Mouse (Mus musculus): ENCODE measurements at regions not wholly inside any gene's neighbourhood (a gene's known extent, or its start where the extent isn't known, plus 50 kb on each side); places are given as distances from the start of the nearest gene placed in this dataset.

DNA sequence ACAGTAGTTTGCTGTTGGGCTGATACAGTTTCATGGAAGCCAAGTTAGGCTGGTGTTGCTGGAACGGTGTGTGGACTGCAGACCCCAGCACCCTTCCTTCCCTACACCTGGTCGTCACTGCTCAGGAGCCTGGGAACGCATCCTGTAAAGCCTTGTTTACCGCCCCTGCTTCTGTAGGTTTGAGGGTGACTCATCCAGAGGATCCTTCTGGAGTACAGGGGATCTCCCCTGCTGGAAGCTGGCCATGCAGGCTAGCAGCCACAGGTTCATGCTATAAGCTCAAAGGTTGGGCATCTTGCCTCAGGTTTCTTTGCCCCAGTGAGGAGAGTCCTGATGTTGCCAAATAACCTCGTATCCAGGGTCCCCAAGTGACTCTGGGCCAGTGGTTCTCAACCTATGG lies 86.2 kb upstream of the Gpc1 start:
- H3K27me3 ChIP-seq (ENCODE audit: low read depth, poor library complexity, severe bottlenecking): 0 out of 2 replicates have a peak, but pooled peaks cover 1% of the 10 kb centered on the region

DNA sequence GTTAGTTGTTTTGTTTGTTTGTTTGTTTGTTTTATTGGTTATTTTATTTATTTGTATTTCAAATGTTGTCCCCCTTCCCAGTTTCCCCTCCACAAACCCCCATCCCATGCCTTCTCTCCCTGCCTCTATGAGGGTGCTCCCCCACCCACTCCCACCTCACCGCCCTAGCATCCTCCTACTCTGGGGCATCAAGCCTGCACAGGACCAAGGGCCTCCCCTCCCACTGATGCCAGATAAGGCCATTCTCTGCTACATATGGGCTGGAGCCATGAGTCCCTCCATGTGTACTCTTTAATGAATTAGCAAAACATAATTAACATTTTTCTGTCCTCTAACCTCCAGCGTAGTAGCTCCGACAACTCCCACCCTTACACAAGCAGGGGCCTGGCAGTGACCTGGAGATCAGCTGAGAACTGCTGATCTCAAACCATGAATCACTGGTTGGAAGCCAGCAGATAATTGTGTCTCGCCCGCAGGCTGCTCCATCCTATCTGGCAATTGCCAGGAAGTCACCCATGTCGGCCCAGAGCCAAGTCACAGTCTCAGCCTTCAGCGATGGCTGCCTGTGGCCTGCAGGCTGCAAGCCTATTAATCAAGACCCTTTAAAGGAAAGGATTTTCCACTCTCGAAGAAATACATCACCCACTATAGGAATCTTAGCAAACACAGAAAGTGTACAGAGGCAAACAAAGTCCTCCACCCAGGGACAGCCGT lies 86.8 kb upstream of the Gpc1 start:
- no peaks in the 10 kb centered on the region for H3K36me3 ChIP-seq
- peaks cover 5% of the 10 kb centered on the region; the same call in 1 of the 2 replicates for H3K4me1 ChIP-seq
- H3K9me3 ChIP-seq (replicated peaks): no peaks in the 10 kb centered on the region
- 0 out of 2 replicates have a peak, but pooled peaks cover 4% of the 10 kb centered on the region for H3K27me3 ChIP-seq (ENCODE audit: low read depth, poor library complexity, severe bottlenecking)
- H3K4me3 ChIP-seq: no peak overlapping the region
- no peak overlapping the region for H3K27ac ChIP-seq (replicated peaks)
- DNase-seq (ENCODE audit: low spot score): no peak
- 88% methylated on average over 9 of the region's 9 CpGs for WGBS

More for the DNA sequence above, 86.2 kb upstream of the Gpc1 start:
- DNase-seq (ENCODE audit: low spot score): no peak
- Histone ChIP-seq H3K9me3 (replicated peaks) (no peaks in the 10 kb centered on the region), H3K36me3 (no peaks in the 10 kb centered on the region), H3K4me1 (peaks cover 5% of the 10 kb centered on the region; the same call in 1 of the 2 replicates), H3K27ac (replicated peaks) (no peak overlapping the region), H3K4me3 (no peak overlapping the region)
- WGBS: 91% methylated on average over 5 of the region's 5 CpGs

DNA sequence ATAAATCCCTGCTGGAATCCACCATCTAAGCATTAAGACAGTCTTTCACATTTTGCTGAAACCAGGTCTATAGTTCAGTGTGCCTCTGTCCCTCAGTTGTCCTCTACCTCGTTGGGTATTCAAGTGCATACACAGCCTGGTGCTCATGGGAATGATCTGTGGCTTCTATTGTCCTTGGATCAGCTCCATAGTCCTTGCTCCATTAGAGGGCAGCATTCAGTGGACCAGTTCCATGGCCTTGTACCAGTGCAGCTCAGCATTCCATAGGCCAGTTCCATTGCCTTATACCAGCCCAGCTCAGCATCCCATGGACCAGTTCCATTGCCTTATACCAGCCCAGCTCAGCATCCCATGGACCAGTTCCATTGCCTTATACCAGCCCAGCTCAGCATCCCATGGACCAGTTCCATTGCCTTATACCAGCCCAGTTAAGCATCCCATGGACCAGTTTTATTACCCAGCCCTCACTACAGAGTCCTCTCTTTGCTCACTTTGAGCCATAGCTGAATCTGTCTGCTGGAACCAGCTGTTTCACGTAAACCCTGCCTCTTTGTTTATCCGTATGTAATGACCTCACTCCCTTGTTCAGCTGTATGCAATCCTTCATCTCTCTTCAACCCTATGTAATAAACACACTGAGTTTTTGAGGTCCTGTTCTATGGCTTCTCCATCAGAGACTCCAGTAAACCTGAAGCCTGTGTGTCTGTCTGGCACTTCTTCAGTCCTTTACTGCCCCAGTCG lies 88.4 kb upstream of the Gpc1 start:
- Histone ChIP-seq H3K4me1 (peaks cover 11% of the 10 kb centered on the region), H3K4me3 (no peak overlapping the region), H3K27ac (replicated peaks) (no peak overlapping the region), H3K36me3 (no peaks in the 10 kb centered on the region), H3K9me3 (replicated peaks) (no peaks in the 10 kb centered on the region), H3K27me3 (ENCODE audit: low read depth, poor library complexity, severe bottlenecking) (peaks cover 8% of the 10 kb centered on the region; the same call in 1 of the 2 replicates)
- WGBS: 80% methylated on average over 4 of the region's 4 CpGs
- no peak for DNase-seq (ENCODE audit: low spot score)

DNA sequence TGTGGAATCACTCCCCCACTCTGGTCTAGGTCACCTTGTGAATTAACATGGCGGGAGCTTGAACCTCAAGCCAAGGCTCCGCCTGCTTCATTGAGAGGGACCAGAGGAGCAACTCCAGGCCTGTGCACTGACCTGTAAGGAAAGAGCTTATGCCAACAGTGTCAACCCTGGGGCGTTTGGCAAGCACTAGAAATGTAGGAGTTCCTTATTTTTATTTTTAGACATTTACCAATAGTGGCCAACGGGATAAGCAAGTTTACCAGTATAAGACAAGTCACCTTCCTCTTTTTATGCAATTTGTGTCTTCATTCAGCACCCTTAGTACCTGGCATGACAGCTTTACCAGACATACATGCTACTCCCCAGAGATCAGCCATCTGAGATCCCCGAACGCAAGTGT lies 89.1 kb upstream of the Gpc1 start:
- H3K27ac ChIP-seq (replicated peaks): no peak overlapping the region
- DNase-seq (ENCODE audit: low spot score): no peak
- WGBS: 84% methylated on average over 6 of the region's 6 CpGs
- no peak overlapping the region for H3K4me3 ChIP-seq
- peaks cover 8% of the 10 kb centered on the region; the same call in 1 of the 2 replicates for H3K27me3 ChIP-seq (ENCODE audit: low read depth, poor library complexity, severe bottlenecking)
- peaks cover 19% of the 10 kb centered on the region for H3K4me1 ChIP-seq
- no peaks in the 10 kb centered on the region for H3K9me3 ChIP-seq (replicated peaks)
- no peaks in the 10 kb centered on the region for H3K36me3 ChIP-seq

DNA sequence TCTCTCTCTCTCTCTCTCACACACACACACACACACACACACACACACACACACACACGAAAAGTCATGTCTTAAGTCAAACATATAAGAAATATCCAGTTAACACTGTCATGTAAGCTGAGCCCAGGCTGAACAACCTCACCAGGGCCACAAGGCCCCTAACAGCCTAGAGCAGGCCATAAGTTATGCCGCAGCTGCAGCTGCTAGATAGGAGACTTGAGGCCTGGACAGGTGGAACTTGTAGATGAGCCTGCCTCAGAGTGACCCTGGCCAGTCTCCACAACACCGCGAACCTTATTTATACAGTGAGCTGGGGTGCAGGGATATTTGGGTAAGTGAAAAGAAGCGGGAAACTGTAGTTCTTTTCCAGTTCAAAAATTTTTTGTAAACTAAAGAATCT lies 90.4 kb upstream of the Gpc1 start:
- WGBS: 95% methylated on average over 5 of the region's 5 CpGs
- H3K27me3 ChIP-seq (ENCODE audit: low read depth, poor library complexity, severe bottlenecking): peaks cover 11% of the 10 kb centered on the region; the same call in 1 of the 2 replicates
- no peaks in the 10 kb centered on the region for H3K36me3 ChIP-seq
- H3K27ac ChIP-seq (replicated peaks): no peak overlapping the region
- no peak for DNase-seq (ENCODE audit: low spot score)
- H3K9me3 ChIP-seq (replicated peaks): no peaks in the 10 kb centered on the region
- no peak overlapping the region for H3K4me3 ChIP-seq
- peaks cover 20% of the 10 kb centered on the region for H3K4me1 ChIP-seq

DNA sequence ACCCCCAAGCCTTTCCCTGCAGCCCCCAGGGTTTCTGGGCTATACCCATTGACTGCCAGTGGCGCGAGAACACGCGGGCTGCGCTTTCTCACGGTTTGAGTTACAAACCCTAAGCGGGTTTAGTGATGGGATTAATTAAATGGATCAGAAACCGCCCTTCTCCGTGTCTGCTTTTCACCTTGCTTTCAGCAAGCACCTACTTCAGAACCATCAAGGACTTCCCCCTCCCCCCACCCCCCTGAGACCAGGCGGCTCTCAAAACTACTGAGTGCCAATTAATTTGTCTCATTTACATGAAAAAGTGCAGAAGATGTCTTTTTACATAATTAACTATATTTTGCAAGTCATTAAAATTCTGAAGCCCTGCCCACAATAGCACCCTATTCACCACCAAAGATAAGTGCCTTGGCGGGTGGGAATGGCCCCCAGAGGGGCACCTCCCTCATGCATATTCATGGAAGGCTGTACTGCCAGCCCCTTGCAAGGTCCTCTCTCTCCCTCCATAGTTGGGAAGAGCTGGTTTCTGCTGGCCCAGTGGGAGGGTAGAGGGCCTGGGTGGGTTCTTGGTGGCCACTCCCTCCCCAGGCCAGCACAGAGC lies 89.1 kb upstream of the Otos start:
- no peak for DNase-seq (ENCODE audit: low spot score)
- Histone ChIP-seq H3K36me3 (no peaks in the 10 kb centered on the region), H3K4me1 (peaks cover 21% of the 10 kb centered on the region), H3K4me3 (no peak overlapping the region), H3K9me3 (replicated peaks) (no peaks in the 10 kb centered on the region), H3K27ac (replicated peaks) (peak overlapping the region; percentile 46; the same call in 1 of the 2 replicates), H3K27me3 (ENCODE audit: low read depth, poor library complexity, severe bottlenecking) (peaks cover 11% of the 10 kb centered on the region; the same call in 1 of the 2 replicates)
- WGBS: 28% methylated on average over 11 of the region's 11 CpGs

DNA sequence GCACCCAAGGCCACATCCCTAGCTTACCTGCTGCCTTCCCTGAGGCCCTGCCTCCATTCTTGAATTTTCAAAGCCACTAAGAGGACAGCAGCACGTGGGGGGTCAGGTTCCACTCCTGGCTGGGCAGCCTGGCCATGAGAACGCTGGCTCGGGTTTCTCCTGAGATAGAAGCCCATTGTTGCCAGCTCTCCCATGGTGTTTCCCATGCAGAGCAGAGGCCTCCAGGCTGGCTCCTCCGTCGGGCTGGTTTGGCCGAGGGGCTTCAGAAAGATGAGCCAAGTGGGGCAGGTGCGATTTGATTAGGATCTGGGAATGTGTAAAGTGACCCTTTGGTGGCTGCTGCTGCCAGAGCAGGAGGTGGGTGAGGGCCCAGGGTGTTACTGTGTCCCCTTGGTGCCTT lies 87.8 kb upstream of the Otos start:
- Histone ChIP-seq H3K27ac (replicated peaks) (peak overlapping the region; percentile 14; the same call in 1 of the 2 replicates), H3K4me3 (no peak overlapping the region), H3K4me1 (peaks cover 18% of the 10 kb centered on the region), H3K27me3 (ENCODE audit: low read depth, poor library complexity, severe bottlenecking) (peaks cover 11% of the 10 kb centered on the region; the same call in 1 of the 2 replicates), H3K36me3 (no peaks in the 10 kb centered on the region), H3K9me3 (replicated peaks) (no peaks in the 10 kb centered on the region)
- 58% methylated on average over 7 of the region's 7 CpGs for WGBS
- DNase-seq (ENCODE audit: low spot score): no peak

DNA sequence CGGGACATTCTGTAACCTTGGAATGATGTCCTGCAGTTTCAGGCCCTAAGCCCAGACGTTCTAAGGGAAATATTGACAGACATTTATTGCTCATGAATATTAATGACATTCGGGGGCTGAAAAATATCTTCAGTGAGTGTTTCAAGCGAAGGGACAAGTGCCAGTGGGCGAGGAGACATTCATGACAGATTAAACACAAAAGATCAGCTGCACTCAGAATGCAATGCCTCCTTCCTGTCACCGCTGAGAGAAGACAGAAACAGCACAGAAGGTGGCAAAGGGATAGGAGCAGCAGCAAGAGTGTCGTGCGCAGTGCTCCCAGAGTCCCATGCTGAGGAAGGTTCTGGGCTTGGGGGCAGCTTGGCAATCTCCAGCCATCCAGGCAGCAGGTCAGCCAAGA lies 85.1 kb upstream of the Otos start:
- peaks cover 18% of the 10 kb centered on the region for H3K4me1 ChIP-seq
- no peak for DNase-seq (ENCODE audit: low spot score)
- no peak overlapping the region for H3K4me3 ChIP-seq
- H3K36me3 ChIP-seq: no peaks in the 10 kb centered on the region
- H3K27ac ChIP-seq (replicated peaks): no peak overlapping the region
- WGBS: 74% methylated on average over 8 of the region's 8 CpGs
- no peaks in the 10 kb centered on the region for H3K9me3 ChIP-seq (replicated peaks)
- peaks cover 3% of the 10 kb centered on the region; the same call in 1 of the 2 replicates for H3K27me3 ChIP-seq (ENCODE audit: low read depth, poor library complexity, severe bottlenecking)

DNA sequence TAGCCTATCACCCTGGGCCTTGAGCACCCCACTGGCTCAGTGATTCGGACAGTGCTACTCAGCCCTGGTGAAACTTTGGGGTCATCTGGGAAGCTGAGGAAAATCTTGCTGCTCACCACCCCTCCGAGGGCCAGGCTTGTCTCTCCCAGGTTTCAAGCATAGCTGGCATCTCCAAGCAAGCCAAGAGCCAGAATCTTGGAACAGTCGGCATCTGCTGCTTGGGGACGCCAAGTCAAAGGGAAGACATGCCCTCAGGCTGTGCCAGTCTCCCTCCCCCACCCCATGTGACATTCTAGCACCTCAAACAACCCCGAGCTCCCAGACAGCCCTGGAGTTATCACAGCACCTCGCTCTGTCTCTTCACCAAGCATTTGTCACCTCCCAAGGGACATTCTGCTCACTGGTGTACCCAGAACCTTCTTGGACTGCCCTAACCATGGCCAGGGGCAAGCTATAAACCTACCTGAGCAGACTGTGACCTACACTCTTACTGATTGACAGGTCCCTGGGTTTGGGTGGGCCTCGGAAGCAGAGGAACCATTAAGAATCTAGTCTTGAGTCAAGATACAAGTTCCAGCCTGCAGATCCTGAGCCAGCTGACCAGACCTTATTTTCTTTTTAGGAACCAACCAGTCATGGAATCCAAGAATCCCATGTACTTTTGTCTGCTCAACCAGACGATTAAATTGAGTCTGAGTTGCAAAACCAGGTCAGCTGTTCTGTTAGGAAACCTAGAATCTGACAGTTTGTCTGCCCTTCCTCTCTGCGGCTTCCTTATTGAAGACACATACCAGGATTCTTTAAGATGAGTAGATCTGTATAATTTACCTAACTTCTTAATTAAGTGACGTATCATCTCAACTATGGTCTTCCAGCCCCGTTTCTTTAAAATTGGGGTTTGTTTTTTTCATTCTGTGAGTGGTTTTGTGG lies 83.0 kb upstream of the Otos start:
- Histone ChIP-seq H3K27me3 (ENCODE audit: low read depth, poor library complexity, severe bottlenecking) (no peaks in the 10 kb centered on the region), H3K27ac (replicated peaks) (no peak overlapping the region), H3K4me1 (0 out of 2 replicates have a peak, but pooled peaks cover 3% of the 10 kb centered on the region), H3K4me3 (no peak overlapping the region), H3K9me3 (replicated peaks) (no peaks in the 10 kb centered on the region), H3K36me3 (no peaks in the 10 kb centered on the region)
- DNase-seq (ENCODE audit: low spot score): no peak
- 89% methylated on average over 11 of the region's 11 CpGs for WGBS

DNA sequence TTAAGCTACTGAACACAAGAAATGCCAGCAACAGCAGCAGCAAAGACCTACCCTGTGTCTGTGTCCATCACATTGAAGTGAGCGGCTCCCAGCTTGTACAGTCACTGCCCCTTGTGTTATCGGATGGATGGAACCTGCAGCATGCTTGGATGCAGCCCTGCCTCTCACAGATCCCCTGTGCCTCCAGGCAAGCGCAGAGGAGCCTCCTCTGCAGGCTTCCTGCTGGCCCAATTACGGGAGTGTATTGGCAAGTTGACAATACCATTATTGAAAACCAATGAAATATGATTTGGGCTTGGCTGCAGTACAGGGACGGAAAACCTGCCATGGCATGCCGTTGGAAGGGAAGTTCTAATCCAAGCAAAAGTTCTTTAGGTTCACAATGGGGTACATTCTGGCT lies 81.9 kb upstream of the Otos start:
- 82% methylated on average over 6 of the region's 6 CpGs for WGBS
- Histone ChIP-seq H3K4me1 (0 out of 2 replicates have a peak, but pooled peaks cover 3% of the 10 kb centered on the region), H3K27me3 (ENCODE audit: low read depth, poor library complexity, severe bottlenecking) (no peaks in the 10 kb centered on the region), H3K27ac (replicated peaks) (no peak overlapping the region), H3K4me3 (no peak overlapping the region), H3K36me3 (no peaks in the 10 kb centered on the region), H3K9me3 (replicated peaks) (no peaks in the 10 kb centered on the region)
- DNase-seq (ENCODE audit: low spot score): no peak

DNA sequence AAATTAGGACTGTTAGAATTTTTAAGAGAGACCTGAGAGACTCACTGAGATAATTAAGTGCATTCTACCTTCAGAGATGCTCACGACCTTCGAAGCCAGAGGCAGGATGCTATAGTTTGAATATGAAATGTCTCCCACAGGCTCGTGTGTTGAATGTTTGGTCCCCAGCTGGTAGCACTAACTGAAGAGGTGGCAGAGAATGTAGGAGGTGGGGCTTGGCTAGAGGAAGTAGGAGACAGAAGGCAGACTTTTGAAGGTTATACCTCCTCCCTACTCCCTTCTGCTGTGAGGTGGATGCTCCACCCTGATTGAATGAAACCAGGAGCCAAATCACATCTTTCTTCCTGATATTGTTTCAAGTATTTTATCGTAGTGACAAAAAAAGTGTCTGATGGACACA lies 79.3 kb upstream of the Otos start:
- H3K4me1 ChIP-seq: no peaks in the 10 kb centered on the region
- no peaks in the 10 kb centered on the region for H3K9me3 ChIP-seq (replicated peaks)
- H3K4me3 ChIP-seq: no peak overlapping the region
- H3K27ac ChIP-seq (replicated peaks): no peak overlapping the region
- no peak for DNase-seq (ENCODE audit: low spot score)
- WGBS: 76% methylated on average over 4 of the region's 4 CpGs
- H3K36me3 ChIP-seq: no peaks in the 10 kb centered on the region
- H3K27me3 ChIP-seq (ENCODE audit: low read depth, poor library complexity, severe bottlenecking): no peaks in the 10 kb centered on the region

DNA sequence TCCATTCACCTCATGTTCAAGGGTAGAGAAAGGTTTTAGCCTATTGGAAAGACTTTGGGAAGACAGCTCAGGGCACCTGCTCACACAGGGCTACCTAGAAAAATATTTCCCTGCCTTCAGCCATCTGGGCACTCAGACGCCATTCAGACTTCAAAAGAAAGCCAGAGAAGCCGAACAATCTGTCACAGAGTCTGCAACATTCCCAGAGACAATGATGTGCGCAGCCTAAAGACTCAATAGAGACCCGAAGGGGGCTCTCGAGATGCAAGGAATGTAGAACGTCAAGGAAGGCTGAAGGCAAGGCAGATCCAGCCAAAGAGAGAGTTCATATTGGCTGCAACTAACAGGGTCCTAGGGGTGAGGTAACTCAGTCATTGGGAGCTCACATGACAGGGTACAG lies 78.7 kb upstream of the Otos start:
- no peaks in the 10 kb centered on the region for H3K36me3 ChIP-seq
- 73% methylated on average over 6 of the region's 6 CpGs for WGBS
- H3K9me3 ChIP-seq (replicated peaks): no peaks in the 10 kb centered on the region
- no peaks in the 10 kb centered on the region for H3K4me1 ChIP-seq
- H3K27me3 ChIP-seq (ENCODE audit: low read depth, poor library complexity, severe bottlenecking): no peaks in the 10 kb centered on the region
- no peak for DNase-seq (ENCODE audit: low spot score)
- no peak overlapping the region for H3K27ac ChIP-seq (replicated peaks)
- no peak overlapping the region for H3K4me3 ChIP-seq
